Mouse (Mus musculus) small intestine, adult 2 months (tissue): ENCODE data around the gene Pip5k1c.

Experiments used
- CTCF ChIP-seq: fragments of 200-500 bp; IDR thresholded peaks from 2 replicates; pipeline ENCODE4 v1.5.1; 2012; ENCODE audit warnings: low read depth, mild to moderate bottlenecking, control low read depth, inconsistent platforms, low read length, moderate library complexity, mixed read lengths; ENCODE audit not compliant: insufficient replicate concordance, insufficient read length; ENCODE audit errors: extremely low read depth
- POLR2A ChIP-seq: fragments of 200-500 bp; IDR thresholded peaks from 2 replicates; pipeline ENCODE4 v1.6.1; 2012; ENCODE audit warnings: low read depth, mild to moderate bottlenecking, control low read depth, inconsistent platforms, low read length, moderate library complexity

DNA sequence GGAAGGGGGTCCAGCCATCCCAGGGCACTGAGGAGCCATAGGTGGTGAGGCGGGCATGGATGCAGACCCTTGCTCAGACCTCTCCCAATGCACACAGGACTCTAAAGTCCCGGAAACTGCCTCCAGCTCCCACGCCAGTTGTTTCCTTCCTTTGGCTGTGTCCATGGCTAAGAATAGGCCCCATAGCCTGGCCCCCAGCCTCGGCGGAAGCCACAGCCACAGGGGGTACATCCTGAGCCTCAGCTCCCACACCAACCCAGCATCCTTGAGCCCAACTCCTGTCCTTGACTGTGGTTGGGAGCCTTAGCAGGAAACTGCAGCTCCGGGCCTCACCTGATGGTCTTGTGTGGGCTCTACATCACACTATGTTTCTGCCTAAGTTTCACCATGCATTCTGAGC lies 34.1 kb downstream of the Pip5k1c start:
- TF ChIP-seq CTCF, result no peak
- TF ChIP-seq POLR2A, result no peak
